Mouse (Mus musculus) heart, postnatal 4 days (tissue): ENCODE results near the gene Fbxo41. TPM values are rescaled to one million over a fixed set of nuclear protein-coding genes. Genes with fewer than 3 reads are reported as not detected.

Experiments
- DNase-seq: peaks from one replicate; pipeline ENCODE4 v3.0.0; 2021
- total RNA-seq, 2 experiments: library from RNA; stranded (reverse); gene quantifications; 2 replicates each; pipeline ENCODE4 v1.2.3; 2021

The Fbxo41 gene
- total RNA-seq, 2 experiments from 2014 or later: not detected

GRCm38 (mm10) chr6:85445286-85445685, 57.5 kb downstream of the Fbxo41 start:
- no peak for DNase-seq

- DNase-seq: no peak
These were observed 58.4 kb downstream of the Fbxo41 start for GRCm38 (mm10) chr6:85444266-85444965.

- DNase-seq: no peak
These were observed 59.1 kb downstream of the Fbxo41 start for GRCm38 (mm10) chr6:85443488-85444233.

- DNase-seq: no peak
These were observed 61.7 kb downstream of the Fbxo41 start for GRCm38 (mm10) chr6:85441142-85441541.

- DNase-seq: no peak
These were observed 66.2 kb downstream of the Fbxo41 start for GRCm38 (mm10) chr6:85436631-85437030.

GRCm38 (mm10) chr6:85436204-85436603, 66.6 kb downstream of the Fbxo41 start:
- no peak for DNase-seq

- DNase-seq: no peak
These were observed 68.9 kb downstream of the Fbxo41 start for GRCm38 (mm10) chr6:85433865-85434264.

- DNase-seq: peak; percentile 88
These were observed 70.9 kb downstream of the Fbxo41 start, which contains the start of gene Smyd5 for GRCm38 (mm10) chr6:85431842-85432431. Gene Smyd5 (plus strand): TSS chr6:85431989.

- no peak for DNase-seq
These were observed 71.4 kb downstream of the Fbxo41 start for GRCm38 (mm10) chr6:85431274-85431841.

GRCm38 (mm10) chr6:85423836-85424379, 78.9 kb downstream of the Fbxo41 start, which contains the start of gene Noto:
Gene Noto (plus strand): TSS chr6:85423886.
- no peak for DNase-seq

Other genes with a start within 250 kb of the Fbxo41 start
- 1 to 10 TPM; 3.0 to 3.6 TPM for gene Sfxn5, start 169.6 kb downstream of the Fbxo41 start, total RNA-seq
- gene Rab11fip5, start 128.4 kb downstream of the Fbxo41 start, total RNA-seq: 10 to 100 TPM; 74.7 to 79.8 TPM
- gene Noto, start 79.1 kb downstream of the Fbxo41 start, total RNA-seq: not detected
- gene Smyd5, start 71.0 kb downstream of the Fbxo41 start, total RNA-seq: 10 to 100 TPM; 17.1 to 19.6 TPM
- gene Cct7, start 51.5 kb downstream of the Fbxo41 start, total RNA-seq: 100 to 1,000 TPM; 189 to 197 TPM
- 10 to 100 TPM; 25.7 to 29.2 TPM for gene Pradc1, start 51.0 kb downstream of the Fbxo41 start, total RNA-seq
- not detected for gene Egr4, start 10.6 kb upstream of the Fbxo41 start, total RNA-seq
- gene Alms1, start 84.5 kb upstream of the Fbxo41 start, total RNA-seq: 1 to 10 TPM; 5.8 to 6.5 TPM
- gene Nat8f7, start 210.2 kb upstream of the Fbxo41 start, total RNA-seq: not detected